Mouse (Mus musculus) embryonic facial prominence, embryonic 13.5 days (tissue): ENCODE measurements around the gene Mdk. TPM values are rescaled to one million over a fixed set of nuclear protein-coding genes. Genes with fewer than 3 reads are reported as not detected.

Experiments
- ATAC-seq: fragments of 200-750 bp; cut with Nextera tagmentation; 2 replicates; pipeline ENCODE4 v1.8.0; 2017; ENCODE audit warnings: low read depth; ENCODE audit not compliant: insufficient number of reproducible peaks, insufficient read depth, low FRiP score, low TSS enrichment
- H3K27ac ChIP-seq: fragments of 300-500 bp; sonication (generic); 2 replicates; pipeline ENCODE4 v1.5.1; 2015; ENCODE audit warnings: moderate library complexity, mild to moderate bottlenecking, inconsistent platforms
- H3K27me3 ChIP-seq: fragments of 300-500 bp; sonication (generic); 2 replicates; pipeline ENCODE4 v1.6.1; 2015; ENCODE audit warnings: mild to moderate bottlenecking, inconsistent platforms
- H3K36me3 ChIP-seq: fragments of 300-500 bp; sonication (generic); 2 replicates; pipeline ENCODE4 v1.6.1; 2015; ENCODE audit warnings: mild to moderate bottlenecking, inconsistent platforms
- H3K4me1 ChIP-seq: fragments of 300-500 bp; sonication (generic); 2 replicates; pipeline ENCODE4 v1.6.1; 2015; ENCODE audit warnings: inconsistent platforms
- H3K4me2 ChIP-seq: fragments of 300-500 bp; sonication (generic); 2 replicates; pipeline ENCODE4 v1.6.1; 2015; ENCODE audit warnings: moderate library complexity, mild to moderate bottlenecking, inconsistent platforms
- H3K4me3 ChIP-seq: fragments of 300-500 bp; sonication (generic); 2 replicates; pipeline ENCODE4 v1.5.1; 2015; ENCODE audit warnings: mild to moderate bottlenecking, inconsistent platforms
- H3K9ac ChIP-seq: fragments of 300-500 bp; sonication (generic); 2 replicates; pipeline ENCODE4 v1.6.1; 2015; ENCODE audit warnings: mild to moderate bottlenecking, inconsistent platforms
- H3K9me3 ChIP-seq: fragments of 300-500 bp; sonication (generic); 2 replicates; pipeline ENCODE4 v1.6.1; 2016; ENCODE audit warnings: inconsistent platforms
- WGBS: fragments of 180-500 bp; shearing (Covaris S2); methylation state at CpG from one replicate; pipeline ENCODE4 v1.1.7; 2015; ENCODE audit warnings: mixed read lengths; 5-methylcytosine and 5-hydroxymethylcytosine counted together
- polyA plus RNA-seq: library from polyadenylated mRNA; unstranded; fragments of >200 nt; fragmentation: Nextera tagmentation; extraction: Ambion mirVana; gene quantifications from 2 replicates; pipeline ENCODE4 v1.2.1, GENCODE M21; 2015

Gene Mdk
- polyA plus RNA-seq, 1 experiment from 2014 or later = 1,602 TPM

- Histone ChIP-seq H3K27me3 (peaks cover 6% of the 10 kb centered on the region), H3K27ac (peak overlapping the region; percentile 97; the same call in 1 of the 2 replicates), H3K36me3 (peaks cover 27% of the 10 kb centered on the region), H3K4me3 (peak overlapping the region; percentile 86), H3K9ac (peak overlapping the region; percentile 97), H3K9me3 (no peaks in the 10 kb centered on the region), H3K4me2 (peak overlapping the region; percentile 90), H3K4me1 (peaks cover 42% of the 10 kb centered on the region)
- WGBS = 9% methylated on average over 12 of the region's 12 CpGs
- no peak for ATAC-seq
Observed at GRCm38 (mm10) chr2:91929936-91930335, 2.2 kb downstream of the Mdk start.

DNA sequence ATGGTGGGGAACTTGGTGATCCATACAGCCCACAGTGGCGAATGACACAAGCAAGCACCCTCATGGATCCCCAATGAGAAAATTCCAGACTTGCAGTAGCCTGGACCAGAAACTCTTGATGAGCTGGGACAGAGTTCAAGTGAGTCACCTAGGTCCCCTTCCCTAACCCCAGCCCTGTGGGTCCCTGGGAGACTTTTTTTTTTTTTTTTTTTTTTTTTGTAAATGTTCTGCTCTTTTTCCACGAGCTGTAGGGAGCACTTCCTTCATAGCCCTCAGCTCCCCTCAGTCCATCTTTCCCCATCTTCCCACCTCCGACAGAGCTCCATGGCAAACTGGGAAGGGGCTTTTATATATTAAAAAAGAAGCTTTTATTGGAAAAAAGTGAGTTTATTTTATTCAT is 2.6 kb downstream of the Mdk start:
- H3K9me3 ChIP-seq = no peaks in the 10 kb centered on the region
- 47% methylated on average over 3 of the region's 3 CpGs for WGBS
- H3K27me3 ChIP-seq = peaks cover 11% of the 10 kb centered on the region
- peak overlapping the region; percentile 86 for H3K4me3 ChIP-seq
- peak overlapping the region; percentile 97 for H3K9ac ChIP-seq
- ATAC-seq = no peak
- H3K36me3 ChIP-seq = peaks cover 22% of the 10 kb centered on the region
- H3K27ac ChIP-seq = no peak overlapping the region
- H3K4me2 ChIP-seq = peak overlapping the region; percentile 90
- H3K4me1 ChIP-seq = peaks cover 42% of the 10 kb centered on the region

DNA sequence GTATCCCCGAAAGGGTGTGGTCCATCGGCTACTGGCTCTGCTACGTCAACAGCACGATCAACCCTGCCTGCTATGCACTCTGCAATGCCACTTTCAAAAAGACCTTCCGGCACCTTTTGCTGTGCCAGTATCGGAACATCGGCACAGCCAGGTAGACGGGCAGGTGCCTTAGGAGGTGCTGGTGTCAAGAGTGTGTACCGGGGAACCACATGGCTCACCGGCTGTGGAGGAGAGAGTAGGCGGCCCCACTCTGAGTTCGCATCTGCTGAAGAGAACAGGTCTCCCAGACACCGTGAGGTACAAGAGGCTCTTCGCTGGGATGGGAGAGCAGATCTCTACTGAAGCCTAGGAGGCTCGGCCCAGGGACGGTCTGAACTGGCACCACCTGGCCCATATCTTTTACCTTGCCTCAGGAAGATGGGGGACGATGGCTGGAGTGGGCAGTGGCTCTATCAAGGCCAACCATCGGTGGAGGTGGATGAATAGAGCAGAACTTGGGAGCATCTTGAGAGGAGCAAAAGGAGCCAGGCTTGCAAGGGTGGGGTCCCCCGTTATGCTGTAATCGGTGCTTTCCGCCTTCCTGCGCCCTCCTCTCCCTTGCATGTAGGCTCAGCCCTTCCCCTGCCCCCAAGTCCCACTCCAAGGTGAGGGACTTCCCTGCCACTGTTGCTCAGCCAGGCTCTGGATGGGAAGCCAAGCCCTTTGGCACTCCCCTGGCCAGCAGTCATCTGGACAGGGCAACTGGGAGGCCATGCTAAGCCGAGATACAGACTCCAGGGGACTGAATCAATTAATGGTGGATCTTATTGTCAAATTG is 3.4 kb downstream of the Mdk start:
- ATAC-seq = no peak
- H3K9ac ChIP-seq = no peak overlapping the region
- no peak overlapping the region for H3K4me2 ChIP-seq
- 77% methylated on average over 23 of the region's 23 CpGs for WGBS
- peaks cover 18% of the 10 kb centered on the region for H3K27me3 ChIP-seq
- no peak overlapping the region for H3K27ac ChIP-seq
- no peak overlapping the region for H3K4me3 ChIP-seq
- H3K4me1 ChIP-seq = peaks cover 38% of the 10 kb centered on the region
- H3K36me3 ChIP-seq = peaks cover 17% of the 10 kb centered on the region
- H3K9me3 ChIP-seq = no peaks in the 10 kb centered on the region

GRCm38 (mm10) chr2:91927826-91928533 is 4.1 kb downstream of the Mdk start:
- Histone ChIP-seq H3K9ac (no peak overlapping the region), H3K36me3 (peaks cover 11% of the 10 kb centered on the region), H3K4me2 (peak overlapping the region; percentile 24; the same call in 1 of the 2 replicates), H3K27ac (no peak overlapping the region), H3K4me3 (0 out of 2 replicates have a peak overlapping the region, but pooled peaks have one; percentile 11), H3K4me1 (peaks cover 38% of the 10 kb centered on the region), H3K27me3 (peaks cover 26% of the 10 kb centered on the region), H3K9me3 (no peaks in the 10 kb centered on the region)
- ATAC-seq = no peak
- WGBS = 45% methylated on average over 34 of the region's 34 CpGs

DNA sequence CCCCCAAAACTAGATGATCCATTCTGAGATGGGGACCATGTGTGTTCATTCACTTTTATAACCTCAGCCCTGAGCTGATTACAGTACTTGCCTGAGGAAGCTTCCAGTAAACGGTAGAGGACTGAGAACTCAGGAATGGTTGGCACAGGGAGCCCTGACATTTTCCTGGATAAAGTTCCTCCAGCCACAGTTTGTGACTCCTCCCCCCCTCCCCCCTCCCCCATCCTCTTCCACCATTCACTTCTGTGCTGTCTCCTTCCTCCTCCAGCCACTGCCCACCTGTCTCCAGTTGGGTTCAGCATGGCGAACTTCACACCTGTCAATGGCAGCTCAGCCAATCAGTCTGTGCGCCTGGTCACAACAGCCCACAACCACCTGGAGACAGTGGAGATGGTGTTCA is 5.1 kb downstream of the Mdk start, which contains the start of gene Chrm4:
Gene Chrm4 (plus strand): TSS at position 301 of the 400 bp plus-strand sequence.
- peaks cover 38% of the 10 kb centered on the region for H3K4me1 ChIP-seq
- no peak for ATAC-seq
- 0 out of 2 replicates have a peak within 1 kb of the TSS, but pooled peaks have one; percentile 11 for H3K4me3 ChIP-seq

GRCm38 (mm10) chr2:91925442-91925841 is 6.7 kb downstream of the Mdk start:
- peaks cover 47% of the 10 kb centered on the region for H3K4me1 ChIP-seq
- WGBS = 83% methylated on average over 15 of the region's 15 CpGs

More for the DNA sequence above, 5.1 kb downstream of the Mdk start, which contains the start of gene Chrm4:
- Histone ChIP-seq H3K9ac (no peak within 1 kb of the TSS), H3K27me3 (peaks cover 36% of the 10 kb centered on the region), H3K36me3 (peaks cover 11% of the 10 kb centered on the region), H3K27ac (no peak within 1 kb of the TSS), H3K4me2 (peak within 1 kb of the TSS; percentile 24; the same call in 1 of the 2 replicates), H3K9me3 (no peaks in the 10 kb centered on the region)
- WGBS = 79% methylated on average over 3 of the region's 3 CpGs

GRCm38 (mm10) chr2:91924726-91925125 is 7.4 kb downstream of the Mdk start:
- Histone ChIP-seq H3K4me3 (no peak overlapping the region), H3K9ac (no peak overlapping the region), H3K4me1 (peaks cover 41% of the 10 kb centered on the region), H3K27ac (no peak overlapping the region), H3K27me3 (peaks cover 58% of the 10 kb centered on the region), H3K36me3 (peaks cover 11% of the 10 kb centered on the region), H3K4me2 (no peak overlapping the region), H3K9me3 (no peaks in the 10 kb centered on the region)
- no peak for ATAC-seq
- WGBS = 42% methylated on average over 1 of the region's 1 CpGs

More at GRCm38 (mm10) chr2:91925442-91925841, 6.7 kb downstream of the Mdk start:
- peaks cover 11% of the 10 kb centered on the region for H3K36me3 ChIP-seq
- no peak overlapping the region for H3K9ac ChIP-seq
- ATAC-seq = no peak
- peaks cover 51% of the 10 kb centered on the region for H3K27me3 ChIP-seq
- no peak overlapping the region for H3K4me3 ChIP-seq
- no peak overlapping the region for H3K4me2 ChIP-seq
- no peaks in the 10 kb centered on the region for H3K9me3 ChIP-seq
- no peak overlapping the region for H3K27ac ChIP-seq

DNA sequence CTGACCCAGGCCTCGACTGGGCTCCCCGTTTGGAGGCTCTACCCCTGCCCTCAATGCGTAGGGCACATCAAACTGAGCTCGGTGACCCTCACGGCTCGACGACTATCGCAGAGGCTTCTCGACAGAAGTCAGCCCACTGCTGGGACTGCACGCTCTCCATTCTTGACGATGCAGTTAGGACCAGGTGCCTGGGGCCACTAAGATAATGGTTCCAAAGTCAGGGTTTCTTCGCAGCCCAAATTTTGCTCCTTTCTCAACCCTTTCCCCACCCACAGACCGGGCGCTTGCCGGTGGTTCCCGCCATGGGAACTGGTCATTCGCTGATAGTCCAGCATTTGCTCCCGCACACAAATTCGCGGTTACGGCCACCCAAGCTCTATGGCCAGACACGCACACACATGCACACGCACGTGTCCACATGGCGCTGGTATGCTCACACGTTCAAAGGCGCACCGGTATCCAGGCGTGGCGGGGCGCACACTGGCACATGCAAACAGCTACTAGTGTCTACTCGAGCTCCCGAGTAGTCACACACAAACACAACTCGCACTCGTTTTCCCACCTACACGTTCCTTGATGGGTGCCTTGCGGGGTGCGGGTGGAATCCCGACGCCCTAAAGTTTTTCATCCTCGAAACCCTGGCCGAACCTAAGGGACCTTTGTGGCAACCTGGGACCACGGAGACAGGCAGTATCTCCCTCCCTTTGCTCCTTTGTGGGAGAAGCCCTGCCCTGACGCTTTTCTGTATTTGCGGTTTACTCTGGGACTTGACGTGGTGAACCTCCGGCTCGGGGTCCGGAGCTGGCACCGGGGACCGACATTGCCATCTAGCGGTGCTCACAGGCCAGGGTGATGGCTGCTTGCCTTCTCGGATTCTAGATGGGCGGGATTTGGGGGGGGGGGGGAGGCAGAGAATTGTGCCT is 8.4 kb downstream of the Mdk start:
- H3K9me3 ChIP-seq = no peaks in the 10 kb centered on the region
- no peak overlapping the region for H3K27ac ChIP-seq
- H3K36me3 ChIP-seq = peaks cover 9% of the 10 kb centered on the region
- H3K4me3 ChIP-seq = peak overlapping the region; percentile 60
- peaks cover 59% of the 10 kb centered on the region for H3K27me3 ChIP-seq
- peaks cover 34% of the 10 kb centered on the region for H3K4me1 ChIP-seq
- 3% methylated on average over 54 of the region's 54 CpGs for WGBS
- H3K4me2 ChIP-seq = peak overlapping the region; percentile 97
- no peak for ATAC-seq
- H3K9ac ChIP-seq = 0 out of 2 replicates have a peak overlapping the region, but pooled peaks have one; percentile 44

DNA sequence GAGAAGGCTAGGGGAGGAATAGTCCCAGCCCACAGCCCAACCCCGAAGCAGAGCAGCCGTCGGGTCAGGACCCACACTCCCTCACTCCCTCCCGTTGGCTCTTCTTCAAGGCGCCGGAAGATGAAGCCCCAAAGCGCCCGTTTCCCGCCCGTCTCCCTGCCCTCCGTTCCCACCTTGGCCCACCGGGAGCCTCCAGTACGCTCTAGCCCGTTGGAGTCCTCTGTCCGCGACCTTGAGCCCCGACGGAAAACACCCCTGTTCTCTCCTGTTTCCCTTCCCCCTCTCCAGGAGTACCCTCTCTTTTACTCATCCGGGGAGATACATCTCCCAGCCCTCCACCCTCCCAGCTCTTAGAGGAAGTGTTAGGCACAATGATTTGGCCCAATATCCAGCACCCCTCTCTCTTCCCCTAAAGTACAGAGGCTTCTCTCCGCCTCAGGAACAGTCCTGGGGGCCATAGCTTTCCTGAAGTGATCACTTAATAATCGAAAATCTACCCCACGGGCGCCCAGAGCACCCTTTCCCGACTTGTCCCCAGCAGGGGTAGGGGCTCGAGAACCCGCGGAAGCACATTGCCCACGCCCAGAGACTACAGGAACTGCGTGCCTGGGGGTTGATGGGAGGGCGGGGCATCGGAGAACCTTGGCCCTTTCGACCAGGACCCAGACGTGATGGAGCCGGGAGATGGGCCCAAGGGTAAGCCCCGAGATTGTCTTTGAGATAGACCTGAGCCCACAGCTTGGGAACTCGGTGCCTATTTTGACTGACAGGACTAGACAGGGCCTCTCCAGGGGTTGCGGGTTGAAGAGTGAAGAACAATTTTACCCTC is 9.3 kb downstream of the Mdk start:
- WGBS = 3% methylated on average over 37 of the region's 37 CpGs
- H3K27me3 ChIP-seq = peaks cover 59% of the 10 kb centered on the region
- no peaks in the 10 kb centered on the region for H3K9me3 ChIP-seq
- H3K27ac ChIP-seq = no peak overlapping the region
- no peak for ATAC-seq
- peaks cover 31% of the 10 kb centered on the region for H3K4me1 ChIP-seq
- H3K4me3 ChIP-seq = peak overlapping the region; percentile 60
- H3K36me3 ChIP-seq = peaks cover 13% of the 10 kb centered on the region
- H3K4me2 ChIP-seq = peak overlapping the region; percentile 97
- peak overlapping the region; percentile 61; the same call in 1 of the 2 replicates for H3K9ac ChIP-seq

GRCm38 (mm10) chr2:91921790-91922570 is 10.1 kb downstream of the Mdk start:
- Histone ChIP-seq H3K4me2 (peak overlapping the region; percentile 97), H3K9me3 (no peaks in the 10 kb centered on the region), H3K36me3 (peaks cover 21% of the 10 kb centered on the region), H3K27ac (no peak overlapping the region), H3K4me1 (peaks cover 31% of the 10 kb centered on the region), H3K9ac (peak overlapping the region; percentile 61), H3K4me3 (peak overlapping the region; percentile 60), H3K27me3 (peaks cover 59% of the 10 kb centered on the region)
- ATAC-seq = peak; percentile 33; the same call in 1 of the 2 replicates
- 1% methylated on average over 61 of the region's 64 CpGs for WGBS
